Mouse (Mus musculus) cerebellum, adult 11-12 months (tissue): ENCODE results near the gene Spert.

Source experiments
- DNase-seq: peaks from one replicate; pipeline ENCODE4 v3.0.0; 2022

The Spert gene

GRCm38 (mm10) chr14:75592978-75593377 is at the start of gene Spert:
Gene Spert, minus strand, starts transcription at chr14:75593116.
- DNase-seq, result no peak

DNA sequence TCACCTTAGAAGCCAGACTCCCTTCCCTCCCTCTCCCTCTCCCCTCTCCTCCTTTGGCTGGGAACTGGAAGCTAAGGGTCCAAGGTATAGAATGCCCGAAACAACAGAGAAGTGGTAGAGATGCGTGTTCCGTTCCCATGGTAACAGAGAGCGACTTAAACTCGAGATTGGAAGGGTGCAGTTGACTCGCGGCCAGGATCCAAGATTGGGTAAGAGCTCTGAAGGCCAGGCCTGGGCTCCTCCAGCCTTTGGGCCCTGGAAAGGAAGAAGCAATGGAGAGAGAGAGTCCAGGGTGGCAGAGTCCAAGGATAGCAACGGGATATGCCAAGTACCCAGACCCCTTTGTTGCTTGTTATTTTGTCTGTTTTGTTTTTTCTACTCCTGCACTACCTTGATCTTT is 49.2 kb upstream of the Spert start, which contains the start of gene Erich6b:
Erich6b (plus strand) TSS at position 180 of the 400 bp plus-strand sequence.
- DNase-seq, result no peak

- DNase-seq, result no peak
These were observed 48.5 kb upstream of the Spert start for GRCm38 (mm10) chr14:75641369-75641768.

DNA sequence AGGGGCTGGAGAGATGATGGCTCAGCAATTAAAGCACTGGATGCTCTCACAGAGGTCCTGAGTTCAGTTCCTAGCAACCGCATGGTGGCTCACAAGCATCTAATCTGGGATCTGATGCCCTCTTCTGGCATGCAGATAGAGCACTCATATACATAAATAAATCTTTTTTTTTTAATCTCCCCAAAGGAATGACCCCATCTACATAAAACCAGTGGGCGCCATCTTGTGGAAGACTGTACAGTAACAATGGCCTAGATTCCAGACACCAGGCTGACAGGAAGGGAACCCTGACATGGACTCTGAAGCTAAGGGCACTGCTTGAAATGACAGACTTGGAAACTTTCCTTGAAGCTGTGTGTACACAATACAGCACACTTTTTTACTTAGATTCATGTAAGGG is 47.9 kb upstream of the Spert start:
- DNase-seq, result no peak

DNA sequence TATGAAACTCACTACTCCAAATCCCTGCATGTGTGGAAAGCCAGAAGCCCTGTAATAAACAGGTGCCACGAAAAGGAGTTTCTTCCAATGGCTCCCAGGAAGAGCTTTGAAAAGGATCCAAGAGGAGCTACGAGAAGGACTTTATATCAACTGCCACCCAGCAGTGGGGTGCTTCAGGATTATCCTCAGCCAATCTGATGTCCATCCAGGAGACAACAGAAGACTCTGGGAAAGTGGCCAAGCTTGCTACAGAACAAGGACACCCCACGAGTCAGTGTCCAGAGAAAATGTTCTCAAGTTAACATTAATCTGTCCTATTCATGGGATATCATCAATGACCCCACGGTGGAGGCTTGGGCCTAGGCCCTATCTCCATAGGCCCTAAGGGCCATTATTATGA is 44.7 kb upstream of the Spert start:
- peak; percentile 75 for DNase-seq

- no peak for DNase-seq
These were observed 43.2 kb upstream of the Spert start for GRCm38 (mm10) chr14:75636107-75636506.

DNA sequence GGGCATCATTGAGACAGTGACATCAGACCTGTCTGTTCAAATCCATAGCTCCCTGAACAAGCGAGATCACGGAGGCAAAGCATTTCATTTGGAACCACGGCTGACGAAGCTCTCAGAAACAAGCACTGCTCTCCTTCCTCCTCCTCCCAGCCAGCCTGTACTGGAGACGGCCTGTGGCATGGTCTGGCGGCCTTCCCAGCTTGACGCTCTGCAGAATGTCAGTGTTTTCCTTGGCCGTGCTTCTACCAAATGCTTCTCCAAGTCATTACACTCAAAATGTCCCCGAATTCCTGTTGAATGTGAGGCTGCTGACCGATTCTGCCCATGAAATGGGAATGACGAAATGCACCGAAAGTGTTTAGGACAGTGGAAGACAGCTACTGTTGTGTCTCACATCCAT is 42.4 kb upstream of the Spert start:
- peak; percentile 77 for DNase-seq

DNA sequence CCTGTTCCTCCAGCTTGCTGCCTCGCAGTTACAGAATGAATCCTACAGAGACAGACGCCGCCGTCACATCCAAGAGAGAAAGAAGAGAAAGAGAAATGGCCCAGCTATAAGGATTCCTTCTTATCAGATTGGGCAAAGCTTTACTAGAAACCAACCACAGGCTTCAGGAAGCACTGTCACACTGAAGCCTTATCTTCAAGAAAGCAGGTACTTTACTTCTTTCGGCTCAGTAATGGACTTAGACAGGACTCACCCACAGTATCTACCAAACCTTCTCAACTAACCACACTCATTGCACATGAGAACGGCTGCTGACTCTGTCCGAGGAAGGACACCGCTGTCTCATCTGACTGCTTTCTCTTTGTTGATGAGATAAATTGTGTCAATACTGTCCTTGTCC is 36.0 kb upstream of the Spert start:
- DNase-seq, result no peak

GRCm38 (mm10) chr14:75622984-75623383 is 30.1 kb upstream of the Spert start:
- DNase-seq, result no peak

GRCm38 (mm10) chr14:75616375-75616774 is 23.5 kb upstream of the Spert start:
- no peak for DNase-seq

GRCm38 (mm10) chr14:75609176-75609575 is 16.3 kb upstream of the Spert start:
- no peak for DNase-seq

DNA sequence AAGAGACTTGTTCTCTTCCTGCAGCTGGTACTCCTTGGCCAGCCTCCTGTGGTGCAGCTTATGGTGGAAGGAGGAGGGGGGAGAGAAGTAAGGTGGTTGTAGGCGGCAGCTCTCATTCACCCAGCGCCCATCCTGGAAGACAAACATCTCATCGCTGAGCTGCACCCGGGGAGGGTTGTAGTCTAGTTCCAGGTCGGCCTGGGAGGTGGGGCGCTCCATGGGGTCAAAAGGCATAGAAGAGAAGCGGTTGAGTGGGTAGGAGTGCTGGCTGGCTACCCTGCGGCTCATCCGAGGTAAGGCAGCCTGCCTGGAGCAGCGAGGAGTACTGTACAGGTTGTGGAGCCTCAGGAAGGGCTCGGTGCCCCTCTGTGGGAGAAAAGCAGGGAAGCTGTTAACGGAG is 9.0 kb downstream of the Spert start:
- DNase-seq, result no peak

DNA sequence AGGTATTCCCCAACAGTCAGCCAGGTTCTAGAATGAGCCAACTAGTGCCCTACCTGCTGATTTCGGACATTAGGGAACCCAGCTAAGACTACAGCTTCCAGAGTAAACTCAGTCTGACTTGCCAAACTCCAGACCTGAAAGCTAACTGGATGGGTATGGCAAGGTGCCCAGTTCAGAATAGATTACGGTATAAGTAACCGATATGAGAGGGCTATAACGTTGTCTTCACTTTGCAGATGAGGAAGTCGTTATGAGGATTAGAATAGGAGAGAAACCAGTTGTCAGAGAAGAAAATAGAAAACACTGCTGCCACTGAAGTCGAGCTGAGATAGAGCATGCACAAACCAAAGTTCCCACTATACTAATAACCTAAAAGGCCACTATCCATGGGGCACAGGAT is 13.9 kb downstream of the Spert start:
- no peak for DNase-seq

DNA sequence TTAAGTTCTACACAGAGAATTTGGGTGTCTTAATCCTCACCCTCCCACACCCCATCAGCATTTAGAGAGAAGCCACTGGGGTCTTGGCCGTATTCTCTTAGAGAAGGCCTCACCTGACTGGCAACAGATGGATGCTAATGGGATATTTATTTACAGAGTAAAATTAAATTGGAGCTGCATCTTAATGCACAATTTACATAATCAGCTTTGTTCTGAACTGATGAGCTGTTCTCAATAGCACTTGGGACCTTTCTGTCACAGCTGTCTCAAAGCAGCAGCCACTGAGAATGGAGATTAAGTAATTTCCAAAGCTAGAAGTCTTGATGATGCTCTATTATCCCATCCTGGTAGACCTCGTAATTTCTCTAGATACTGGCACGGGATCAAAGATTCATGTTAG is 26.6 kb downstream of the Spert start:
- no peak for DNase-seq

GRCm38 (mm10) chr14:75565534-75566140 is 27.3 kb downstream of the Spert start:
- peak; percentile 93 for DNase-seq

- DNase-seq, result no peak
These were observed 31.2 kb downstream of the Spert start for GRCm38 (mm10) chr14:75561577-75562331.

DNA sequence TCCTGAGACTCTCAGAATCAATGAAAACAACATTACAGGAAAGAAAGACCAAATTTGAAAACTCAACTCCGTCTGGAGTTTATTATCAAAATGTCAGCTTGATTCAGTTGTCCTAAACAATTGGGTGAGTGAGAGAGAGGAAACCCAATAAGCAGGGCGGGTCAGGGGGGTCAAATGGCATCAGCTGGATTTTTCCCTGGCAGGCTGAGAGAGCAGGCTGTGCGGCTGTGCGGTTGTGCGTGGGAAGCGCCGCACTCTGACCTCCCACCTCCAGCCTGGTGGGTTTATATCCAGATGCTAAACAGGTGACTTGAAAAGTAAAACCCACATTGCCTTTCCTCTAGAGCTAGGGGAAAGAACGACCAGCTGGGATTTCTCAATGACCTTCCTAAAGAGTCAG is 51.2 kb downstream of the Spert start:
- DNase-seq, result no peak

DNA sequence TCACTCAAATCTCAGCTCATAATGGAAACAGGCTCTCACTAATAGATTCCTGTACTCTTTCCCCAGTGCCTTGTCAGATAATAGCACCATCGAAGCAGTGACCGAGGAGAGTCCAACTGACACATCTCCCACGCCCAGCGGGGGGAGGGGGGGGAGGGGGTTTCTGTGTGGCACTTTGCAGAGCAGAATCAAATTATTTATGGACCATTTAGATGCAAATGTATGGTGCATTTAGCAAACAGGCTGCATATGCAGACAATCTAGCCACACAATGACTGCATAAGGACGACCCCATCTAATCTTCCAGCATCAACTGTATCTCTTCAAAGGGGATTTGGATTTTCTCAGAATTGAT is 51.9 kb downstream of the Spert start:
- no peak for DNase-seq

GRCm38 (mm10) chr14:75540216-75540995 is 52.5 kb downstream of the Spert start:
- DNase-seq, result no peak

GRCm38 (mm10) chr14:75539205-75539604 is 53.7 kb downstream of the Spert start:
- no peak for DNase-seq
